Mouse (Mus musculus) hindbrain, embryonic 12.5 days (tissue): ENCODE measurements around the gene Bcl2l14. TPM values are rescaled to one million over a fixed set of nuclear protein-coding genes. Genes with fewer than 3 reads are reported as not detected.

Experiments used
- ATAC-seq: fragments of 200-750 bp; cut with Nextera tagmentation; 2 replicates; pipeline ENCODE4 v1.8.0; 2017; ENCODE audit warnings: moderate TSS enrichment; ENCODE audit not compliant: low FRiP score
- H3K27ac ChIP-seq: fragments of 300-500 bp; sonication (generic); 2 replicates; pipeline ENCODE4 v1.5.1; 2016; ENCODE audit warnings: mild to moderate bottlenecking
- H3K27me3 ChIP-seq: fragments of 300-500 bp; sonication (generic); 2 replicates; pipeline ENCODE4 v1.6.1; 2016; ENCODE audit warnings: mild to moderate bottlenecking
- H3K36me3 ChIP-seq: fragments of 300-500 bp; sonication (generic); 2 replicates; pipeline ENCODE4 v1.6.1; 2016; ENCODE audit warnings: mild to moderate bottlenecking
- H3K4me1 ChIP-seq: fragments of 300-500 bp; sonication (generic); 2 replicates; pipeline ENCODE4 v1.6.1; 2016
- H3K4me2 ChIP-seq: fragments of 300-500 bp; sonication (generic); replicated peaks from 2 replicates; pipeline ENCODE4 v1.6.1; 2016; ENCODE audit warnings: mild to moderate bottlenecking
- H3K4me3 ChIP-seq: fragments of 300-500 bp; sonication (generic); 2 replicates; pipeline ENCODE4 v1.5.1; 2016; ENCODE audit warnings: mild to moderate bottlenecking
- H3K9ac ChIP-seq: fragments of 300-500 bp; sonication (generic); 2 replicates; pipeline ENCODE4 v1.6.1; 2016; ENCODE audit warnings: mild to moderate bottlenecking, moderate library complexity
- H3K9me3 ChIP-seq: fragments of 300-500 bp; sonication (generic); replicated peaks from 2 replicates; pipeline ENCODE4 v1.6.1; 2016; ENCODE audit warnings: mild to moderate bottlenecking
- WGBS: fragments of 180-500 bp; shearing (Covaris S2); methylation state at CpG from one replicate; pipeline ENCODE4 v1.1.7; 2016; 5-methylcytosine and 5-hydroxymethylcytosine counted together
- polyA plus RNA-seq: library from polyadenylated mRNA; unstranded; fragments of >200 nt; fragmentation: Nextera tagmentation; extraction: Ambion mirVana; gene quantifications from 2 replicates; pipeline ENCODE4 v1.2.1, GENCODE M21; 2016

The Bcl2l14 gene
- 0.35 and 0.40 TPM in 2 replicates for polyA plus RNA-seq

GRCm38 (mm10) chr6:134396018-134396417 lies at the start of gene Bcl2l14:
Gene Bcl2l14, plus strand, starts transcription at chr6:134396318.
- 74% methylated on average over 4 of the region's 4 CpGs for WGBS
- Histone ChIP-seq H3K9ac (no peak within 1 kb of the TSS), H3K36me3 (no peaks in the 10 kb centered on the region), H3K9me3 (0 out of 2 replicates have a peak, but pooled peaks cover 4% of the 10 kb centered on the region), H3K4me2 (no peak within 1 kb of the TSS), H3K4me1 (no peaks in the 10 kb centered on the region), H3K4me3 (no peak within 1 kb of the TSS), H3K27me3 (no peaks in the 10 kb centered on the region), H3K27ac (no peak within 1 kb of the TSS)
- ATAC-seq = no peak

GRCm38 (mm10) chr6:134348526-134349067 lies 47.5 kb upstream of the Bcl2l14 start:
- Histone ChIP-seq H3K27me3 (no peaks in the 10 kb centered on the region), H3K27ac (no peak overlapping the region), H3K4me3 (no peak overlapping the region), H3K4me2 (no peak overlapping the region), H3K9me3 (no peaks in the 10 kb centered on the region), H3K36me3 (no peaks in the 10 kb centered on the region), H3K4me1 (no peaks in the 10 kb centered on the region), H3K9ac (no peak overlapping the region)
- ATAC-seq = no peak
- WGBS = 91% methylated on average over 7 of the region's 7 CpGs

- no peak overlapping the region for H3K9ac ChIP-seq
- H3K36me3 ChIP-seq = no peaks in the 10 kb centered on the region
- WGBS = 86% methylated on average over 6 of the region's 6 CpGs
- no peak overlapping the region for H3K4me2 ChIP-seq
- H3K27ac ChIP-seq = no peak overlapping the region
- ATAC-seq = no peak
- H3K27me3 ChIP-seq = no peaks in the 10 kb centered on the region
- H3K9me3 ChIP-seq = no peaks in the 10 kb centered on the region
- no peak overlapping the region for H3K4me3 ChIP-seq
- no peaks in the 10 kb centered on the region for H3K4me1 ChIP-seq
These were observed 43.2 kb upstream of the Bcl2l14 start for GRCm38 (mm10) chr6:134352881-134353280.

GRCm38 (mm10) chr6:134353751-134354150 lies 42.4 kb upstream of the Bcl2l14 start:
- WGBS = 80% methylated on average over 4 of the region's 4 CpGs
- no peaks in the 10 kb centered on the region for H3K27me3 ChIP-seq
- no peak overlapping the region for H3K27ac ChIP-seq
- H3K9me3 ChIP-seq = no peaks in the 10 kb centered on the region
- no peaks in the 10 kb centered on the region for H3K4me1 ChIP-seq
- H3K4me2 ChIP-seq = no peak overlapping the region
- no peak overlapping the region for H3K9ac ChIP-seq
- no peak for ATAC-seq
- no peak overlapping the region for H3K4me3 ChIP-seq
- H3K36me3 ChIP-seq = no peaks in the 10 kb centered on the region

GRCm38 (mm10) chr6:134357570-134357969 lies 38.5 kb upstream of the Bcl2l14 start:
- no peak for ATAC-seq
- Histone ChIP-seq H3K27ac (no peak overlapping the region), H3K4me2 (no peak overlapping the region), H3K27me3 (no peaks in the 10 kb centered on the region), H3K4me1 (no peaks in the 10 kb centered on the region), H3K4me3 (no peak overlapping the region), H3K9me3 (no peaks in the 10 kb centered on the region), H3K36me3 (no peaks in the 10 kb centered on the region), H3K9ac (no peak overlapping the region)
- 81% methylated on average over 6 of the region's 6 CpGs for WGBS

- no peak overlapping the region for H3K9ac ChIP-seq
- no peak overlapping the region for H3K4me3 ChIP-seq
- WGBS = 89% methylated on average over 4 of the region's 4 CpGs
- H3K27me3 ChIP-seq = no peaks in the 10 kb centered on the region
- ATAC-seq = no peak
- H3K4me2 ChIP-seq = no peak overlapping the region
- H3K27ac ChIP-seq = no peak overlapping the region
- no peaks in the 10 kb centered on the region for H3K36me3 ChIP-seq
- H3K4me1 ChIP-seq = no peaks in the 10 kb centered on the region
- H3K9me3 ChIP-seq = no peaks in the 10 kb centered on the region
These were observed 36.0 kb upstream of the Bcl2l14 start for GRCm38 (mm10) chr6:134360079-134360478.

DNA sequence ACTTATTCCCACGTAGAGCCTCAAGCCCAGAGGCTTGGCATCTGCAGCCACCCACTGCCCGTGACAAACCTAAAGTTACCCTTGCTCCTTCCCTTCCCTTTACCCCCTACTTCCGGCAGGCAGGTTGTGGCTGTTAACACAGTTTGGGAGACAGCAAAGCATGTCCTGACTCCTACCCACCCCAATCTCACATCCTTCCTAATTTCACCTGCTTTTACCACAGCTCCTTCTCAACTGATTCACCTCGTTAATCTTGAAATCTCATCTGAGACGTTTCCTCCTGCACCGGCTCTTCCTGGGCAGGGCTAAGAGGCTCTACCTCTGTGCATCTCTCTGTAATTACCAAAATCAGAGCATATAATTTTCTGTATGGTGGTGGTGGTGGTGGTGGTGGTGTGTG lies 31.5 kb upstream of the Bcl2l14 start:
- WGBS = 77% methylated on average over 6 of the region's 6 CpGs
- H3K27me3 ChIP-seq = no peaks in the 10 kb centered on the region

DNA sequence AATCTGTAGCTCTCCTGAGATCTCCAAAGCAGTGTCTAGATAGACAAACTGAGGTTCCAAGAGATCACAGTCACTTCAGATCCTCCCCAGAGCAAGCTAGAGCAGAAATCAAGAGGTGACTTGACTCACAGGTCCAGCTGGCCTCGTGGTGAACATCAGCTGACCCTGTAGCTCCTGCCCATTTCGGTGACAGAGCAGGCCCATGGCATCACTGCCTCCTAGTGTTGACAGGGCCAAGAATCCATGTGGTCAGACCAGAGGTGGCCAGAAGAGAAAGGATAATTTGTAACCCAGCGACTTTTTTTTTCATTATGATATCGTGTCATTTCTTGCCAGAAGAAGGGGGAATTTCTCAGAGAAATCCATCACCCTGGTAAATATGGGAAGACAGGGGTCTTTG lies 30.2 kb upstream of the Bcl2l14 start:
- 0 out of 2 replicates have a peak, but pooled peaks cover 4% of the 10 kb centered on the region for H3K4me1 ChIP-seq
- no peaks in the 10 kb centered on the region for H3K9me3 ChIP-seq
- ATAC-seq = no peak
- H3K27me3 ChIP-seq = no peaks in the 10 kb centered on the region
- no peaks in the 10 kb centered on the region for H3K36me3 ChIP-seq
- no peak overlapping the region for H3K4me2 ChIP-seq
- H3K9ac ChIP-seq = no peak overlapping the region
- WGBS = 74% methylated on average over 4 of the region's 4 CpGs
- H3K27ac ChIP-seq = no peak overlapping the region
- H3K4me3 ChIP-seq = no peak overlapping the region

More for the DNA sequence above, 31.5 kb upstream of the Bcl2l14 start:
- no peak overlapping the region for H3K4me2 ChIP-seq
- 0 out of 2 replicates have a peak, but pooled peaks cover 4% of the 10 kb centered on the region for H3K4me1 ChIP-seq
- no peak for ATAC-seq
- H3K9me3 ChIP-seq = no peaks in the 10 kb centered on the region
- no peak overlapping the region for H3K27ac ChIP-seq
- H3K9ac ChIP-seq = no peak overlapping the region
- no peak overlapping the region for H3K4me3 ChIP-seq
- H3K36me3 ChIP-seq = no peaks in the 10 kb centered on the region

GRCm38 (mm10) chr6:134366366-134367351 lies 29.5 kb upstream of the Bcl2l14 start:
- no peaks in the 10 kb centered on the region for H3K27me3 ChIP-seq
- WGBS = 66% methylated on average over 10 of the region's 10 CpGs
- H3K36me3 ChIP-seq = no peaks in the 10 kb centered on the region
- no peak overlapping the region for H3K4me2 ChIP-seq
- no peak for ATAC-seq
- 0 out of 2 replicates have a peak overlapping the region, but pooled peaks have one; percentile 3 for H3K27ac ChIP-seq
- no peaks in the 10 kb centered on the region for H3K9me3 ChIP-seq
- H3K9ac ChIP-seq = no peak overlapping the region
- 0 out of 2 replicates have a peak, but pooled peaks cover 4% of the 10 kb centered on the region for H3K4me1 ChIP-seq
- no peak overlapping the region for H3K4me3 ChIP-seq

DNA sequence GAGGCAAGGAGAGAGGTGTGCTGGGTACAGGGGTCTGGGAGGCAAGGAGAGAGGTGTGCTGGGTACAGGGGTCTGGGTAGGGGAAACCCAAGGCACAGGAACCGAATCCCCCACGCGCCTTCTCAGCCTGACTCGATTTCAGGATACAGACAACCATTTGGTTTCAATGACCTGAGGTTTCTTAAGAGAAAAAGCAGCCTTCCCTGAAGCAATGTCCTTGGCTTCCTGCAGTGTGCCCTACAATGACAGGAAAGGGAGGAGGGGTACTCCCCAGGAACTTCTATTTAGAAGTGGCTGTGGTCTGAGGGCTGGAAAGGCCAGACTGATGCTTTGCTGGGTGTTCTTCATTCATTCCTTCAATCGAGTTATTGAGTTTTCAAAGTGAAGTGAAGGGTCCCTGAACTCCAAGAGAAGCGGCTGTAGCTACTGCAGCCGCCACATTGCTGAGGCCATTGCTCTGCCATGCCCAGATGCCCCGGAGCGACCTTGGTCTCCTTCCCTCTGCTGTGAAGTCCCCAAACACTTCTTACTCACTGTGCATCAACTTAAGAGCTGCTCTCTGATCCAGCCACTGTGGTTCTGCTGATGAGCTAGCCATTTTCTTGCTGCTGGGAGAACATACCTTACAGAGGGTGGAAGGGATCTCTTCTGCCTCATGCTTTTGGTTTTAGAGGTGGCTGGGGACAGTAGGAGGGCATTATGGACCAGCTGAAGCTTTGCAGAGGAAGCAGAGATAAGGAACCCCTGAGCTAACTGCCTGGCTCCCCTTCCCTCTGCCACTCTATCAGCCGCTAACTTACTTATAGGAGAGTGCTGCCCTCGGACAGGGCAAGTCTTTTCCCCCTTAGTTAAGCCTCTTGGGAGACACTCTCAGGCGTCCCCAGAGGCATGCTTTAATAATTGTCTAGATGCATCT lies 28.5 kb upstream of the Bcl2l14 start:
- no peaks in the 10 kb centered on the region for H3K9me3 ChIP-seq
- no peaks in the 10 kb centered on the region for H3K36me3 ChIP-seq
- H3K27ac ChIP-seq = 0 out of 2 replicates have a peak overlapping the region, but pooled peaks have one; percentile 3
- 57% methylated on average over 12 of the region's 12 CpGs for WGBS
- no peaks in the 10 kb centered on the region for H3K27me3 ChIP-seq
- no peak overlapping the region for H3K4me3 ChIP-seq
- no peak for ATAC-seq
- H3K9ac ChIP-seq = no peak overlapping the region
- H3K4me2 ChIP-seq = no peak overlapping the region
- 0 out of 2 replicates have a peak, but pooled peaks cover 4% of the 10 kb centered on the region for H3K4me1 ChIP-seq

DNA sequence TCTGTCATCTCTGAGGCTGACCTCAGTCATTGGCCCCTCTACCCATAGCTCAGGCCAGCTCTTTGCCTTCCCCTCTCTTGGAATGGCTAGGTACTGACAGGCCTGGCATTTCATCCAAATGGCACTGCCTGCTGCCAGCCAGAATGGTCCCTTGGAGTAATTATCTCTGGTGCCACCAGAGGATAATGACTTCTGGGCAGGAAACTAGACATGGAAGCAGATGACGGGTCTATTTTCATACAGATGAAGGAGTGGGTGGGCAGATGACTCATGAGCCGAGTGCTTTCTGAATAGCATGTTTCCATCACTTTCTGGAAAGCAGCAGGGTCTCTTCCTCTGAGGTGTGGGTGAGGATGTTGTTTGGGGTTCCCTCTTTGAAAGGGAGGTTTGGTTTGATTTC lies 23.2 kb upstream of the Bcl2l14 start:
- H3K4me2 ChIP-seq = no peak overlapping the region
- no peak for ATAC-seq
- no peaks in the 10 kb centered on the region for H3K27me3 ChIP-seq
- H3K9me3 ChIP-seq = no peaks in the 10 kb centered on the region
- no peak overlapping the region for H3K27ac ChIP-seq
- H3K4me1 ChIP-seq = no peaks in the 10 kb centered on the region
- H3K9ac ChIP-seq = no peak overlapping the region
- no peak overlapping the region for H3K4me3 ChIP-seq
- WGBS = 65% methylated on average over 2 of the region's 2 CpGs
- H3K36me3 ChIP-seq = no peaks in the 10 kb centered on the region

DNA sequence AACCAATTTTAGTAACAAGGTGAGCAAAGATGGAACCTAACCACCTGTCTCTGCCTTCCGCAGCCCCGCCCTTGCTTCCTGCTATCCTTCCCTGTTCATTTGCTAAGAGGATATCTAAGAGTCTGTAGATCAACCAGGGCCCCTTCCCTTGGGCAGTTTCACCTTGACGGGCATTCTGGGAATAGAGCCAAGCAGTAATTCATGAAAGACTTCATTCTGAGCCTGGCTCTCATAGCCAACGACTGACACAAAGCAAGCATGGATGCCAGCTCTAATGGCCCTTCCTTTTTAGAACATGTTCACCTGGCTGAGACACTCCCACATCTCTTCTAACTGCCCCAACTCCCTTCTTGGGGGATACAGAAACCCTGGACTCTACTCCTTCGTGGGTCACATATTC lies 18.9 kb upstream of the Bcl2l14 start:
- Histone ChIP-seq H3K4me2 (no peak overlapping the region), H3K9me3 (peaks cover 3% of the 10 kb centered on the region; the same call in 1 of the 2 replicates), H3K4me1 (no peaks in the 10 kb centered on the region), H3K27me3 (no peaks in the 10 kb centered on the region), H3K9ac (no peak overlapping the region), H3K36me3 (no peaks in the 10 kb centered on the region), H3K27ac (no peak overlapping the region), H3K4me3 (no peak overlapping the region)
- WGBS = 82% methylated on average over 5 of the region's 5 CpGs
- ATAC-seq = no peak
